Mouse (Mus musculus) olfactory bulb, adult 2 months (tissue): ENCODE results near the gene Mecr.

Source experiments
- CTCF ChIP-seq: fragments of 200-500 bp; IDR thresholded peaks from 2 replicates; pipeline ENCODE4 v1.5.1; 2012; ENCODE audit warnings: low read depth, mild to moderate bottlenecking, low read length, moderate library complexity; ENCODE audit not compliant: insufficient read depth
- POLR2A ChIP-seq: fragments of 200-500 bp; IDR thresholded peaks from 2 replicates; pipeline ENCODE4 v1.6.1; 2012; ENCODE audit warnings: mild to moderate bottlenecking, low read depth, low read length, moderate library complexity; ENCODE audit not compliant: insufficient read depth

DNA sequence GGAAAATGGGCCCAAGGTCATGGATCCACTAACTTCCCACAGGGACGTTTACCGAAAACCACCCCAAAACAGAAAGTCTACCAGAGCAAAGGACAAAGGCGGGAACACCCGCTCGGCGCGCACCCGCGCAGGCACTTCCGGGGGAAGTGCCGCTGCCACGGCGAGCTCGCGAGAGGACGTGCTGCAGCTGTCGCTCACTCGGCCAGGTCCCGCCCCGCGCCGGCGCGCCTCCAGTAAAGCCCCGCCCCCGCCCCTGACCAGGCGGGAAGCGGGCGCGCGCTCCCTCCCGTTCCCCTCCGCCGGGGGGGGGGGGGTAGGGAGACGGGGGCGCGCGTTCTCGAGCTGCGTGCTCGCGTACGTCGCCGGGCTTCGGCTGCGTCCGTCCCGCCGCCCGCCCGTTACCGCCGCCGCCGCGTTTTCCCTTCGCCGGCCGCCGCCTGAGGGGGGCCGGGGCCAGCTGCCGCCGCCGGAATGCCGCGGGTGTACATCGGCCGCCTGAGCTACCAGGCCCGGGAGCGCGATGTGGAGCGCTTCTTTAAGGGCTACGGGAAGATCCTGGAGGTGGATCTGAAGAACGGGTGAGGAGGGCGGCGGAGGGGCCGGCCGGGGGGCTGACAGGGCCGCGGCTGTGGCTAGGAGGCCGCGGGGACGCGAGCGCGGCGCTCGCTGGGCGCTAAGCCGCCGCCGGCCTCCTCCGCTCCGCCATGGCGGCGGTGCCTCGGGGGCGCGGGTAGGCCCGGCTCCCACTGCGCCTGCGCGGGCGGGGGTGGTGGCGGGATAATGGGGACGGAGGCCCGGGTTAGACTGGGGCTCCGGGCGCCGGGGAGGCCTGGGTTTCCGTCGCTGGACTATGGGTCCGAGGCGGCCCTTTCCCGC lies 30.3 kb downstream of the Mecr start, which contains the start of gene Srsf4:
- TF ChIP-seq CTCF (no peak), POLR2A (peak; percentile 88)
